Mouse (Mus musculus): ENCODE measurements around the gene Pex7.

DNA sequence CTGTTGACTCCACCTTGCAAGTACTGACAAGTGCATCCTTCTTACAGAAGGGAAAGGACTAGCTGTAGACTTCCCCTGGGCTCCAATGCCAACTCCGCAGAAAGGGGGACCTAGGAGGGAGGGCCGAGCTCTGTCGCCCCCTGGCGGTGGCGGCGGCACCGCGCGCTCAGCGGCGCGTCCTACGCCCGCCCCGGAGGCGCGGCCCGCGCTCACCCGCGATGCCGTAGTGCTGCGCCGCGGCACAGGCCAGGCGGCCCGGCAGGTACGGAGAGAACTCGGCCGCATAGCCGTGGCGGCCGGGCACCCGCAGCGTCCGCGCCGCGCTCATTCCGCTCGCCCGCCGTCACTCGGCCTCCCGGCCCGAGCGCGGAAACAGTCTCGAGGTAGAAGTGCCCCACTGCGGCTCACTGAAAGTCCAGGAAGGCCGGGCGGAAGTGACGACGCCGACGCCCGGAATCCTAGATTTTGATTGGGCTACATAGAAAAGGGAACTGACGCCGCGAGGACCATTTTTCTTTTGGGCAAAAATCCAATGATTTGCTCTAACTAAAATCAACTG, at the start of gene Pex7:
- TF ChIP-seq CTCF (conservative IDR thresholded peaks at IDR 0.05; ENCODE audit: low read length) (no peak), POU5F1 (IDR thresholded peaks at IDR 0.05; ENCODE audit: borderline replicate concordance, low read length) (no peak)
